In genomic region chr12:72069626-72070326, GRCm38 (mm10) we compare ENCODE assay signal across 8 mouse cellular contexts. TPM values are rescaled to one million over a fixed set of nuclear protein-coding genes. Genes with fewer than 3 reads are reported as not detected.
DNase-seq lines count a peak whose midpoint lies in the region; ATAC-seq and TF ChIP-seq lines count a peak whose summit lies in the region.

No protein-coding gene starts in this region.

- H3K36me3 ChIP-seq in embryonic facial prominence, embryonic 10.5 days (replicated peaks): peaks cover 13% of the 10 kb centered on the region
- no peaks in the 10 kb centered on the region for H3K36me3 ChIP-seq in hindbrain, embryonic 15.5 days
- no peaks in the 10 kb centered on the region for H3K36me3 ChIP-seq in midbrain, embryonic 14.5 days (ENCODE audit: control insufficient read depth, insufficient read depth, low read length)

- H3K27ac ChIP-seq in layer of hippocampus, adult 2 months: peak overlapping the region; percentile 93
- peak overlapping the region; percentile 72 for H3K27ac ChIP-seq in embryonic facial prominence, embryonic 10.5 days (replicated peaks)
- H3K27ac ChIP-seq in hindbrain, embryonic 15.5 days (replicated peaks): peak overlapping the region; percentile 93
- H3K27ac ChIP-seq in midbrain, embryonic 14.5 days (replicated peaks; ENCODE audit: low read depth, low read length): peak overlapping the region; percentile 94

- ATAC-seq in hindbrain, embryonic 15.5 days (ENCODE audit: low FRiP score, low read depth): peak; percentile 78; the same call in 1 of the 2 replicates
- no peak; the same call in 1 of the 2 replicates for ATAC-seq in midbrain, embryonic 14.5 days (ENCODE audit: low FRiP score, low TSS enrichment)

- peak overlapping the region; percentile 68 for H3K4me3 ChIP-seq in layer of hippocampus, adult 2 months
- peak overlapping the region; percentile 82 for H3K4me3 ChIP-seq in embryonic facial prominence, embryonic 10.5 days
- H3K4me3 ChIP-seq in hindbrain, embryonic 15.5 days: peak overlapping the region; percentile 73
- peak overlapping the region; percentile 68 for H3K4me3 ChIP-seq in midbrain, embryonic 14.5 days (replicated peaks; ENCODE audit: low read depth, low read length)

- peaks cover 17% of the 10 kb centered on the region for H3K4me1 ChIP-seq in embryonic facial prominence, embryonic 10.5 days
- H3K4me1 ChIP-seq in hindbrain, embryonic 15.5 days (replicated peaks): peaks cover 11% of the 10 kb centered on the region; the same call in 1 of the 2 replicates
- H3K4me1 ChIP-seq in midbrain, embryonic 14.5 days (ENCODE audit: control insufficient read depth, insufficient read depth, low read length): peaks cover 8% of the 10 kb centered on the region; the same call in 1 of the 2 replicates

- DNase-seq in layer of hippocampus, adult 2 months (ENCODE audit: low spot score in 2 of 2): no peak
- no peak for DNase-seq in layer of hippocampus, adult 11-12 months (ENCODE audit: low spot score)
- peak; percentile 26 for DNase-seq in embryonic facial prominence, embryonic 10.5 days (ENCODE audit: low spot score)
- peak; percentile 52 for DNase-seq in midbrain, embryonic 14.5 days
- no peak for DNase-seq in gastrocnemius, adult 8-10 months (ENCODE audit: low spot score in 2 of 2)
- DNase-seq in spleen, postnatal 4 days (ENCODE audit: low spot score in 2 of 2): no peak
- DNase-seq in thymus, postnatal 10 days (ENCODE audit: low spot score in 2 of 2): no peak

- peak overlapping the region; percentile 82 for H3K4me2 ChIP-seq in hindbrain, embryonic 15.5 days
- H3K4me2 ChIP-seq in midbrain, embryonic 14.5 days (ENCODE audit: low read length): peak overlapping the region; percentile 73

- WGBS in embryonic facial prominence, embryonic 10.5 days: 4% methylated on average over 40 of the region's 40 CpGs
- 4% methylated on average over 40 of the region's 40 CpGs for WGBS in hindbrain, embryonic 15.5 days
- 4% methylated on average over 40 of the region's 40 CpGs for WGBS in midbrain, embryonic 14.5 days

- peak overlapping the region; percentile 75 for H3K9ac ChIP-seq in hindbrain, embryonic 15.5 days
- H3K9ac ChIP-seq in midbrain, embryonic 14.5 days (replicated peaks; ENCODE audit: low read length): peak overlapping the region; percentile 82

- peaks cover 47% of the 10 kb centered on the region for H3K27me3 ChIP-seq in embryonic facial prominence, embryonic 10.5 days (replicated peaks; ENCODE audit: low read depth, poor library complexity, severe bottlenecking)
- peaks cover 4% of the 10 kb centered on the region; the same call in 1 of the 2 replicates for H3K27me3 ChIP-seq in hindbrain, embryonic 15.5 days
- 0 out of 2 replicates have a peak, but pooled peaks cover 4% of the 10 kb centered on the region for H3K27me3 ChIP-seq in midbrain, embryonic 14.5 days (ENCODE audit: control insufficient read depth, insufficient read depth, low read length)

- no peak for TF ChIP-seq CTCF in layer of hippocampus, adult 2 months (conservative IDR thresholded peaks at IDR 0.05)

- no peaks in the 10 kb centered on the region for H3K9me3 ChIP-seq in embryonic facial prominence, embryonic 10.5 days
- H3K9me3 ChIP-seq in hindbrain, embryonic 15.5 days: no peaks in the 10 kb centered on the region
- H3K9me3 ChIP-seq in midbrain, embryonic 14.5 days (ENCODE audit: control insufficient read depth, low read length): no peaks in the 10 kb centered on the region

RNA-seq across cellular contexts. Expression of gene Gpr135, which starts 1.1 kb away (rescaled TPM):
- total RNA-seq in layer of hippocampus, adult 2 months (2021): 10 to 100 TPM; 13.5 TPM
- polyA plus RNA-seq in embryonic facial prominence, embryonic 10.5 days (2016; fragmentation: Nextera tagmentation; extraction: Ambion mirVana): 0.38 and 0.76 TPM in 2 replicates
- 6.7 and 8.4 TPM in 2 replicates for polyA plus RNA-seq in hindbrain, embryonic 15.5 days (2015; fragmentation: Nextera tagmentation; extraction: Ambion mirVana)
- polyA plus RNA-seq in midbrain, embryonic 14.5 days (2014; fragmentation: Nextera tagmentation; extraction: Ambion mirVana): 4.6 and 7.4 TPM in 2 replicates
- total RNA-seq in gastrocnemius, adult 8-10 months (2022): under 1 TPM; 0.07 to 0.19 (median 0.11) TPM

RNA-seq across cellular contexts. Expression of gene L3hypdh, which starts 15.5 kb away (rescaled TPM):
- total RNA-seq in layer of hippocampus, adult 2 months (2021): 1 to 10 TPM; 3.0 to 3.5 TPM
- 10.9 and 11.2 TPM in 2 replicates for polyA plus RNA-seq in embryonic facial prominence, embryonic 10.5 days (2016; fragmentation: Nextera tagmentation; extraction: Ambion mirVana)
- 11.7 and 12.7 TPM in 2 replicates for polyA plus RNA-seq in hindbrain, embryonic 15.5 days (2015; fragmentation: Nextera tagmentation; extraction: Ambion mirVana)
- polyA plus RNA-seq in midbrain, embryonic 14.5 days (2014; fragmentation: Nextera tagmentation; extraction: Ambion mirVana): 11.7 and 12.8 TPM in 2 replicates
- 1 to 10 TPM in 3 of 4 experiments, under 1 TPM in 1; 0.48 to 1.7 (median 1.1) TPM for total RNA-seq in gastrocnemius, adult 8-10 months (2022)

RNA-seq across cellular contexts. Expression of gene Jkamp, which starts 15.6 kb away (rescaled TPM):
- total RNA-seq in layer of hippocampus, adult 2 months (2021): 10 to 100 TPM; 47.8 to 52.6 TPM
- polyA plus RNA-seq in embryonic facial prominence, embryonic 10.5 days (2016; fragmentation: Nextera tagmentation; extraction: Ambion mirVana): 72.1 and 72.6 TPM in 2 replicates
- polyA plus RNA-seq in hindbrain, embryonic 15.5 days (2015; fragmentation: Nextera tagmentation; extraction: Ambion mirVana): 122 and 127 TPM in 2 replicates
- 89.9 and 115 TPM in 2 replicates for polyA plus RNA-seq in midbrain, embryonic 14.5 days (2014; fragmentation: Nextera tagmentation; extraction: Ambion mirVana)
- total RNA-seq in gastrocnemius, adult 8-10 months (2022): 10 to 100 TPM in 2 of 4 experiments, 1 to 10 TPM in 2; 8.5 to 12.7 (median 10.2) TPM

Comparison
In these comparisons a context has a peak if more than half of its experiments do, and no peak if none do; other contexts are left out.
1. DNase-seq: peak in embryonic facial prominence, embryonic 10.5 days (single experiment) and midbrain, embryonic 14.5 days (single experiment); none in layer of hippocampus, adult 2 months (0 of 2), layer of hippocampus, adult 11-12 months (single experiment), gastrocnemius, adult 8-10 months (0 of 2), spleen, postnatal 4 days (0 of 2) and thymus, postnatal 10 days (0 of 2).
2. Peak in every context shown above with its lines, with median percentiles within 50 percentile points of each other: H3K27ac ChIP-seq and H3K4me3 ChIP-seq.